9 mouse cellular contexts compared by ENCODE assay signal in genomic region chr6:146662679-146663078, GRCm38 (mm10). TPM values are rescaled to one million over a fixed set of nuclear protein-coding genes. Genes with fewer than 3 reads are reported as not detected.
DNase-seq lines count a peak whose midpoint lies in the region; ATAC-seq lines count a peak whose summit lies in the region.
"Had no signal": no experiment of that assay in that cellular context is flagged by ENCODE, and none has a peak within 500 bp of the region (broad histone marks: within the 10 kb centered on the region; RNA-seq: fewer than 3 reads in every experiment).

No protein-coding gene starts in this region.

- no peaks in the 10 kb centered on the region for H3K36me3 ChIP-seq in hindbrain, embryonic 11.5 days (ENCODE audit: control insufficient read depth, insufficient read depth, low read length)
- no peaks in the 10 kb centered on the region for H3K36me3 ChIP-seq in hindbrain, embryonic 13.5 days
- H3K36me3 ChIP-seq: embryonic facial prominence, embryonic 15.5 days had no signal

- no peak overlapping the region for H3K27ac ChIP-seq in hindbrain, embryonic 11.5 days (ENCODE audit: low read depth, low read length)
- no peak overlapping the region for H3K27ac ChIP-seq in hindbrain, embryonic 13.5 days
- H3K27ac ChIP-seq: embryonic facial prominence, embryonic 15.5 days had no signal

- DNase-seq in hindbrain, embryonic 11.5 days (ENCODE audit: low spot score), result peak; percentile 55
- DNase-seq in 416B (ENCODE audit: low read depth) (peak; percentile 87), MEL-GATA-1-ER (ENCODE audit: extremely low read depth, low read depth) (peak; percentile 46)
- DNase-seq in embryo, embryonic 10.5 days (ENCODE audit: low spot score), result peak; percentile 67
- DNase-seq in induced T-regulatory cell, adult 2 months (ENCODE audit: low read depth), result peak; percentile 62
- peak; percentile 7 for DNase-seq in yolk sac, embryonic 10.5 days (ENCODE audit: low spot score)

- H3K27me3 ChIP-seq in hindbrain, embryonic 11.5 days (ENCODE audit: control insufficient read depth, insufficient read depth, low read length), result no peaks in the 10 kb centered on the region
- no peaks in the 10 kb centered on the region for H3K27me3 ChIP-seq in hindbrain, embryonic 13.5 days
- H3K27me3 ChIP-seq: embryonic facial prominence, embryonic 15.5 days had no signal

- no peak overlapping the region for H3K4me3 ChIP-seq in hindbrain, embryonic 11.5 days (ENCODE audit: low read depth, low read length)
- no peak overlapping the region for H3K4me3 ChIP-seq in hindbrain, embryonic 13.5 days
- H3K4me3 ChIP-seq: embryonic facial prominence, embryonic 15.5 days had no signal

- ATAC-seq in hindbrain, embryonic 11.5 days (ENCODE audit: low FRiP score), result no peak
- no peak for ATAC-seq in hindbrain, embryonic 13.5 days (ENCODE audit: low FRiP score)
- peak; percentile 88 for ATAC-seq in megakaryocyte-erythroid progenitor cell, adult 5-6 weeks (replicated peaks; ENCODE audit: low FRiP score, low TSS enrichment, poor library complexity, severe bottlenecking)

- no peaks in the 10 kb centered on the region for H3K9me3 ChIP-seq in hindbrain, embryonic 11.5 days (ENCODE audit: control insufficient read depth, low read length)
- H3K9me3 ChIP-seq in hindbrain, embryonic 13.5 days, result no peaks in the 10 kb centered on the region
- H3K9me3 ChIP-seq: embryonic facial prominence, embryonic 15.5 days had no signal

- no peak overlapping the region for H3K4me2 ChIP-seq in hindbrain, embryonic 11.5 days (replicated peaks; ENCODE audit: low read depth, low read length)
- H3K4me2 ChIP-seq in hindbrain, embryonic 13.5 days, result no peak overlapping the region
- H3K4me2 ChIP-seq: embryonic facial prominence, embryonic 15.5 days had no signal

- WGBS in hindbrain, embryonic 11.5 days, result 34% methylated on average over 5 of the region's 5 CpGs
- WGBS in hindbrain, embryonic 13.5 days, result 32% methylated on average over 5 of the region's 5 CpGs

- H3K4me1 ChIP-seq in hindbrain, embryonic 11.5 days (replicated peaks; ENCODE audit: control insufficient read depth, insufficient read depth, low read length), result no peaks in the 10 kb centered on the region
- H3K4me1 ChIP-seq in hindbrain, embryonic 13.5 days (replicated peaks), result 0 out of 2 replicates have a peak, but pooled peaks cover 2% of the 10 kb centered on the region
- H3K4me1 ChIP-seq: embryonic facial prominence, embryonic 15.5 days had no signal

- no peak overlapping the region for H3K9ac ChIP-seq in hindbrain, embryonic 11.5 days (ENCODE audit: low read depth, low read length)
- no peak overlapping the region for H3K9ac ChIP-seq in hindbrain, embryonic 13.5 days
- H3K9ac ChIP-seq: embryonic facial prominence, embryonic 15.5 days had no signal

RNA-seq across cellular contexts. Expression of gene Tm7sf3, which starts 20.1 kb away (rescaled TPM):
- polyA plus RNA-seq in hindbrain, embryonic 11.5 days (2014; fragmentation: Nextera tagmentation; extraction: Ambion mirVana), result 25.8 and 27.8 TPM in 2 replicates
- polyA plus RNA-seq in hindbrain, embryonic 13.5 days (2015; fragmentation: Nextera tagmentation; extraction: Ambion mirVana), result 29.8 and 30.1 TPM in 2 replicates
- total RNA-seq in megakaryocyte-erythroid progenitor cell, adult 5-6 weeks (2014; fragmentation: Nextera tagmentation), result 47.6 and 57.4 TPM in 2 replicates
- total RNA-seq in megakaryocyte-erythroid progenitor cell, adult 5-6 weeks (2017), result 60.9 and 68.3 TPM in 2 replicates

RNA-seq across cellular contexts. Expression of gene Med21, which starts 20.3 kb away (rescaled TPM):
- 125 and 132 TPM in 2 replicates for polyA plus RNA-seq in hindbrain, embryonic 11.5 days (2014; fragmentation: Nextera tagmentation; extraction: Ambion mirVana)
- 113 and 119 TPM in 2 replicates for polyA plus RNA-seq in hindbrain, embryonic 13.5 days (2015; fragmentation: Nextera tagmentation; extraction: Ambion mirVana)
- total RNA-seq in megakaryocyte-erythroid progenitor cell, adult 5-6 weeks (2014; fragmentation: Nextera tagmentation), result 70.8 and 85.1 TPM in 2 replicates
- 83.8 and 89.7 TPM in 2 replicates for total RNA-seq in megakaryocyte-erythroid progenitor cell, adult 5-6 weeks (2017)

Comparison
In these comparisons a context has a peak if more than half of its experiments do, and no peak if none do; other contexts are left out.
1. DNase-seq: peak in every context shown above with its lines; median percentile 87 in 416B; 67 in embryo, embryonic 10.5 days; 62 in induced T-regulatory cell, adult 2 months; 55 in hindbrain, embryonic 11.5 days; 46 in MEL-GATA-1-ER; 7 in yolk sac, embryonic 10.5 days.